Mouse (Mus musculus) midbrain, embryonic 16.5 days (tissue): ENCODE results near the gene Zfp827. TPM values are rescaled to one million over a fixed set of nuclear protein-coding genes. Genes with fewer than 3 reads are reported as not detected.

Source experiments
- polyA plus RNA-seq: library from polyadenylated mRNA; unstranded; fragments of >200 nt; fragmentation: Nextera tagmentation; extraction: Ambion mirVana; gene quantifications from 2 replicates; pipeline ENCODE4 v1.2.1, GENCODE M21; 2015

Zfp827 gene
- polyA plus RNA-seq, 1 experiment from 2014 or later, result 11.6 TPM

Other genes starting within 250 kb of the Zfp827 start
- gene Lsm6, start 207.3 kb upstream of the Zfp827 start, polyA plus RNA-seq, result 124 and 130 TPM in 2 replicates
- not detected in 2 replicates for gene 1700011L22Rik, start 220.1 kb downstream of the Zfp827 start, polyA plus RNA-seq